Mouse (Mus musculus): ENCODE data around the gene Nek4. TPM values are rescaled to one million over a fixed set of nuclear protein-coding genes. Genes with fewer than 3 reads are reported as not detected.

The Nek4 gene
- polyA plus RNA-seq (2016; fragmentation: Nextera tagmentation; extraction: Ambion mirVana) = 17.7 and 19.3 TPM in 2 replicates

DNA sequence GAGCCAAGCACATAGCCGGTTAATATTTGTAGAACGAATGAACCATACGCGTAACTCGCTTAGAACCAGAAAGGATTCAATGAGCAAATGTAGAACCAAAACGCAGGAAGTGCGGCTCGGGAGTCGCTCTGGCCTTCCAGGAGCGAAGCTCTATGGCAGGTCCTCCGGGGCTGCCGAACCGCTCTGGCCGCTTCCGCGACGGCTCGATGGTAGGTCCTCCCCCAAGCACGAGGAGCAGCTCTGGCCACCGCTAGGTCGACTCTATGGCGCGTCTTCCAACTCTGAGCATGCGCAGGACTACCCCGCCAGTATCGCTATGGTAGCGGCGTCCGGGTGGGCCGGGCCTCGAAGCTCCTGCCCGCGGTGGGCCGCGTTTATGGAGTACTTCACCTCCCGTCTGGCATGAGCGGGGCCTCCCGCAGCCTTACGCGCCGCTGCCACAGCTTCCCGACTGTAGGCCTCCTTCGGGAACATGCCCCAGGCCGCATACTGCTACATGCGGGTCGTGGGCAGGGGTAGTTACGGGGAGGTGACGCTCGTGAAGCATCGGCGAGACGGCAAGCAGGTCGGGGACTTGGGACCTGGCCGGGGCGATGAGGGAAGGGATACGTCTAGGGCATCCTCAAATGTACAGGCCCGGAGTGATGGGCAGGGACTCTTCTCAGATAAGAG, at the start of gene Nek4:
TSS of gene Nek4 (plus strand) at position 224 of the 672 bp plus-strand sequence.
- whole genome bisulfite sequencing = under 1% methylated on average over 57 of the region's 57 CpGs
- Histone ChIP-seq H3K27ac (no peak within 1 kb of the TSS), H3K4me3 (peak within 1 kb of the TSS; percentile 66), H3K4me2 (replicated peaks) (peak within 1 kb of the TSS; percentile 73), H3K36me3 (peaks cover 7% of the 10 kb centered on the region; the same call in 1 of the 2 replicates), H3K9me3 (no peaks in the 10 kb centered on the region), H3K4me1 (peaks cover 6% of the 10 kb centered on the region), H3K27me3 (replicated peaks) (no peaks in the 10 kb centered on the region), H3K9ac (peak within 1 kb of the TSS; percentile 69)
- peak; percentile 98 for ATAC-seq (ENCODE audit: low FRiP score, low read depth)

DNA sequence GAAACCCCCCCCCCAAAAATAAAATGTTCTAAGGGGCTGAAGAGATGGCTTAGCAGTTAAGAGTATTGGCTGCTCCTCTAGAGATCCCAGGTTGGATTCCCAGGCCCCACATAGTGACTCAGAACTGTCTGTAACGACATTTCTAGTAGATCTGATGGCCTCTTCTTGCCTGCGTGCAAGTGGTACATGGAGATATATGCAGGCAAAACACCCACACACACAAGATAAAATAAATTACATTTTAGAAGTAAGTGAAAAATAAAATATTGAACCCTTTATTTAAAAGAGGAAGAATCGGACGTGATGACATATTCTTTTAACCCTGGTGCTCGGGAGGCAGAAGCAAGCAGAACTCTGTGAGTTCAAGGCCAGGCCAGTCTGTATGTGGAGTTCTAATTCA, 48.5 kb upstream of the Nek4 start:
- Histone ChIP-seq H3K9me3 (peaks cover 8% of the 10 kb centered on the region; the same call in 1 of the 2 replicates), H3K27ac (no peak overlapping the region), H3K36me3 (no peaks in the 10 kb centered on the region), H3K4me3 (no peak overlapping the region), H3K9ac (no peak overlapping the region), H3K4me2 (replicated peaks) (no peak overlapping the region), H3K4me1 (no peaks in the 10 kb centered on the region), H3K27me3 (replicated peaks) (no peaks in the 10 kb centered on the region)
- no peak for ATAC-seq (ENCODE audit: low FRiP score, low read depth)
- WGBS = 91% methylated on average over 5 of the region's 5 CpGs

DNA sequence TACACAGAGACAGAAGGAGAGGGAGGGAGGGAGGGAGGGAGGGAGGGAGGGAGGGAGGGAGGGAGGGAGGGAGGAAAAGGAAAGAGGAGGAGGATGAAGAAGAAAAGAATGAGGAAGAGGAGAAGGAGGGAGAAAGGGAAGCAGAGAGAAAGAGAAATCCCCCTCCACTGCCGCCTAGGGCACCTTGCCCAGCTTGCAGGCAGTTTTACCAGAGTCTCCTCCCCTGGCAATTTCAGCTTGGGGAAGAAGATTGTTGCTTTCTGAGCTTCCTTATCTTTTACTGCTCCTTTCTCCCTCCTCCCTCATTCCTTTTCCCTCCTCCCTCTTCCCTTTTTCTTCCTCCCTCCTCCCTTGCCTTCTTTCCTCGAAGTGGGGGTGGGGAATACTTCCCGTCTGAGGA, 48.1 kb upstream of the Nek4 start:
- Histone ChIP-seq H3K4me3 (no peak overlapping the region), H3K9me3 (peaks cover 8% of the 10 kb centered on the region; the same call in 1 of the 2 replicates), H3K4me2 (replicated peaks) (no peak overlapping the region), H3K9ac (no peak overlapping the region), H3K27ac (no peak overlapping the region), H3K36me3 (no peaks in the 10 kb centered on the region), H3K4me1 (no peaks in the 10 kb centered on the region), H3K27me3 (replicated peaks) (no peaks in the 10 kb centered on the region)
- no peak for ATAC-seq (ENCODE audit: low FRiP score, low read depth)
- WGBS = 72% methylated on average over 3 of the region's 3 CpGs

DNA sequence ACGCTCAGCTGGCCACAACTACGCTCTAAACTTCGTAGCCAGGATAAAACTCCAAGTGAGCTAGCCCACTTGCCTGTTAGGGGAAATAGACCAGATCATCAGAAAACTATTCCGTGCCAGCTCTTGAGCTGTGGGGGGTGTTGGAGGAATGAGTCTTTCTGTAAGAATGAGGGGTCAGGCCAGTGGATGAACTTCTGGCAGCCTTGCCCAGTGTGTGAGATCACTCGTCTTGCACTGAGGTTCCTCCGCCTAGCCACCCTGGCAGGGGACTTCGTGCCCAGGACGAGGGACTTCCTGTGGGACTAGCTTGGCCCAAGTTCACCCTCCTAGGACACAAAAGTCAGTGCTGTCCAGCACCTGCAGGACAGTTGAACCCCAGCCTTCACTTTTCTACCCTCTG, 46.9 kb upstream of the Nek4 start:
- Histone ChIP-seq H3K27ac (no peak overlapping the region), H3K9me3 (peaks cover 6% of the 10 kb centered on the region; the same call in 1 of the 2 replicates), H3K4me3 (no peak overlapping the region), H3K36me3 (no peaks in the 10 kb centered on the region), H3K27me3 (replicated peaks) (no peaks in the 10 kb centered on the region), H3K4me1 (no peaks in the 10 kb centered on the region), H3K4me2 (replicated peaks) (no peak overlapping the region), H3K9ac (no peak overlapping the region)
- ATAC-seq (ENCODE audit: low FRiP score, low read depth) = no peak
- WGBS = 87% methylated on average over 8 of the region's 8 CpGs

DNA sequence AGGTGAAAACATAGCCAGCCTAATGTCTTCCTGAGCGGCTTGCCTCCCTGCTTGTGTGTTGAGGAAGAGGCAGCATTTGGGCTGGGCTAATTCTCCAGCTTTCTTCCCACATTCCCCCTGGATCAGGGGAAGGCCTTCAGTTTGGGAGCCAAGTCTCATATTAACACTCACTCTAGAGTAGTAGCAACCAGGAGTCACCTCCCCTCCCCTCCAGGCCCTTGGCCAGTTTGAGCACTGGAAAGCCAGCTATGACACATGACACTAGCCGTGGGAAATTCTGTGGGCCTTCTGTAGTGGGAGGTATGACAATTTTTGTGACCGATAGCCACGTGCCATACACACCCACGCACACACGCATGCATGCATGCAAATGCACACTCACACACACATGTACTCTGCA, 45.2 kb upstream of the Nek4 start:
- 93% methylated on average over 6 of the region's 6 CpGs for WGBS
- Histone ChIP-seq H3K9me3 (no peaks in the 10 kb centered on the region), H3K27ac (no peak overlapping the region), H3K27me3 (replicated peaks) (no peaks in the 10 kb centered on the region), H3K4me3 (no peak overlapping the region), H3K4me1 (no peaks in the 10 kb centered on the region), H3K36me3 (no peaks in the 10 kb centered on the region), H3K4me2 (replicated peaks) (no peak overlapping the region), H3K9ac (no peak overlapping the region)
- no peak for ATAC-seq (ENCODE audit: low FRiP score, low read depth)

DNA sequence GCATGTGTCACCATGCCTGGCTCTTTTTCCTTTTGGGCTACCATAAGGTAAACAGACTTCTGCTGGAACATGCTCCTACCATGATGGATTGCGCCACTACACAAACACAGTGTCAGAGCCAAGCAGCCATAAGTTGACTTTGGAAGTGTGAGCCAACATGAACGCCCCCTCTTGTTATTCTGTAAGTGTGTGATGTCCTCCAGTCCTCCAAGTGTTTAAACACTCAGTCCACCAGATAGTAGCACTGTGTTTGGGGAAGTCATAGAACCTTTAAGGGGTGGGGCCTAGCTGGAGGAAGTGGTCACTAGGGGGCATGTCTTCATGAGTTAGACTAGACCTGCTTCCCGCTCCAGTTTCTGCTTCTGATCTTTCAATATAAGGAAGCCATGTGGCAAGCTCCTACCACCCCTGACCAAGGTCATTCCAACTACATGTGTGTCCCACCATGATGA, 43.3 kb upstream of the Nek4 start:
- H3K27me3 ChIP-seq (replicated peaks) = no peaks in the 10 kb centered on the region
- H3K9ac ChIP-seq = no peak overlapping the region
- no peaks in the 10 kb centered on the region for H3K4me1 ChIP-seq
- 85% methylated on average over 3 of the region's 3 CpGs for WGBS
- no peak overlapping the region for H3K27ac ChIP-seq
- H3K9me3 ChIP-seq = no peaks in the 10 kb centered on the region
- no peaks in the 10 kb centered on the region for H3K36me3 ChIP-seq
- ATAC-seq (ENCODE audit: low FRiP score, low read depth) = no peak
- H3K4me3 ChIP-seq = no peak overlapping the region
- no peak overlapping the region for H3K4me2 ChIP-seq (replicated peaks)

DNA sequence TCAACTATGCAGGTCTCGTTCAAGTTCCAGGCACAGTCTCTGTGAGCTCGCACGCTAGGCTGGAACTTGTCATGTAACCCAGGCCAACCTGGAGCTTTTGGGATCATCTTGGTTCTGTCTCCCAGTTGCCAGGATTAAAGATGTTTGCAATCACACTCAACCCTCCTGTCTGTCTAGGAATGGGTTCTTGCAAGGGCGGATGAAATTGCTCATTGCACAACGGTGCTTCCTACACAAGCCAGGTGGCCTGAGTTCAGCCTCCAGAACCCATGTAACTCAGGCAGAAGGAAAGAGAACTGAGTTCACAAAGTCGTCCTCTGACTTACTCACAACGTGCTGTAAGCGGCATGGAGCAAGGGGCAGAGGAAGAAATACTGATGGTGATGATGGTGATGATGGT, 40.0 kb upstream of the Nek4 start:
- Histone ChIP-seq H3K4me3 (no peak overlapping the region), H3K27me3 (replicated peaks) (no peaks in the 10 kb centered on the region), H3K4me1 (no peaks in the 10 kb centered on the region), H3K4me2 (replicated peaks) (no peak overlapping the region), H3K36me3 (no peaks in the 10 kb centered on the region), H3K9ac (no peak overlapping the region), H3K27ac (no peak overlapping the region), H3K9me3 (no peaks in the 10 kb centered on the region)
- WGBS = 88% methylated on average over 8 of the region's 8 CpGs
- no peak for ATAC-seq (ENCODE audit: low FRiP score, low read depth)

DNA sequence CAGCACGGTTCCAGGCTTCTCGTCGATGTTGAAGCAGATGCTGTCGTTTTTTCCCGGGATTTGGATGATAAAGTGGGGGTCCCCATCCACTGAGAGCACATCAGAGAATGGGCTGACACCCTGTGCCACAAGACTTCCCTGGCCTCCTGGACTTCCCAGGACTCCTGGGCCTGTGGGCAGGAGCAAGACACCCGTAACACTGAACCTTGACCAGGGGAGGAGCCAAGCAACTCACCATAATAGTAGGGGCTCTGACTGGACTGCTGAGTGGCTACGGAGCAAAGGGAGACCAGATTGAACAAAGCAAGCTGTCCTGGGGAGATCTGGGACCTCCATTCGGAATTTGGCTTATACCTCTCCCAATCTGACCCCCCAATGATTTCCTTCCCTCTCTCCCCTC, 38.5 kb upstream of the Nek4 start:
- H3K9ac ChIP-seq = no peak overlapping the region
- no peak for ATAC-seq (ENCODE audit: low FRiP score, low read depth)
- no peaks in the 10 kb centered on the region for H3K27me3 ChIP-seq (replicated peaks)
- H3K4me2 ChIP-seq (replicated peaks) = no peak overlapping the region
- H3K4me1 ChIP-seq = no peaks in the 10 kb centered on the region
- no peak overlapping the region for H3K27ac ChIP-seq
- WGBS = 85% methylated on average over 8 of the region's 8 CpGs
- no peaks in the 10 kb centered on the region for H3K9me3 ChIP-seq
- H3K36me3 ChIP-seq = no peaks in the 10 kb centered on the region
- no peak overlapping the region for H3K4me3 ChIP-seq

DNA sequence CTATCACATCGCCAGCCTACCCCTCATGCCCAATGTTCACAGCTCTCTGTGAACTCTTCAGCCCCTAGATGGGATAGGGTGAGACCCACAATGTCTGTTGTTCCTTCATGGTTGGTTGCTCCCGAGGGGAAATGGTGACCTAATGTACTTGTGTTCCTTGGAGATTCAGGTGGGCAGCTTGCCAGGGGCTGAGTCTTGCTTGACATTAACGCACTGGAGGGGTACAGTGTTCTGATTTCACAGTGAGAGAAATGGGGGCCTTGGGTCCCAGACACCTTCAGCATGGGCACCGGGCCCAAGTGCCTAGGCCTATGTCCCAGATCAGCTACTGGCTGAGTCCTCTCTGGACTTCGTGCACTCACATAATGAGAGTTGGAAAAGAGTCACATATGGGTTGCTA, 37.8 kb upstream of the Nek4 start:
- WGBS = 93% methylated on average over 5 of the region's 5 CpGs
- H3K9me3 ChIP-seq = no peaks in the 10 kb centered on the region
- no peak overlapping the region for H3K4me2 ChIP-seq (replicated peaks)
- ATAC-seq (ENCODE audit: low FRiP score, low read depth) = no peak
- H3K27ac ChIP-seq = no peak overlapping the region
- no peaks in the 10 kb centered on the region for H3K4me1 ChIP-seq
- H3K36me3 ChIP-seq = no peaks in the 10 kb centered on the region
- no peak overlapping the region for H3K4me3 ChIP-seq
- H3K9ac ChIP-seq = no peak overlapping the region
- H3K27me3 ChIP-seq (replicated peaks) = no peaks in the 10 kb centered on the region

DNA sequence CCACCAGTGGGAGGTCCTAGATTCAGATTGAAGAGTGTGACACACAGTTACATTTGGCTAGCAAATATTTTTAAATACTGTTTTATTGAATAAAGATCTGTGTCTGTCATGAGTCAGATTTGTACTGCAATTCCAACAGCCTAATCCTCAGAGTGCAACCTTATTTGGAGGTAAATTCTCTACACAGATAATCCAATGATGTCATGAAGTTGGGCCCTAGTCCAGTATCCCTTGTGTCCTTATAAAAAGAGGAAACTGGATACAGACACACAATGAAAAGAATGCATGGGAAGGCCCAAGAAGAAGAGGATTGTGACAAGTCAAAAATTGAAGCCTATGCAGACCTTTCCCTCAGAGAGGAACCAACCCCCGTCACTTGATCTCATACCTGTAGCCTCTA, 34.7 kb upstream of the Nek4 start:
- Histone ChIP-seq H3K36me3 (no peaks in the 10 kb centered on the region), H3K27me3 (replicated peaks) (no peaks in the 10 kb centered on the region)

DNA sequence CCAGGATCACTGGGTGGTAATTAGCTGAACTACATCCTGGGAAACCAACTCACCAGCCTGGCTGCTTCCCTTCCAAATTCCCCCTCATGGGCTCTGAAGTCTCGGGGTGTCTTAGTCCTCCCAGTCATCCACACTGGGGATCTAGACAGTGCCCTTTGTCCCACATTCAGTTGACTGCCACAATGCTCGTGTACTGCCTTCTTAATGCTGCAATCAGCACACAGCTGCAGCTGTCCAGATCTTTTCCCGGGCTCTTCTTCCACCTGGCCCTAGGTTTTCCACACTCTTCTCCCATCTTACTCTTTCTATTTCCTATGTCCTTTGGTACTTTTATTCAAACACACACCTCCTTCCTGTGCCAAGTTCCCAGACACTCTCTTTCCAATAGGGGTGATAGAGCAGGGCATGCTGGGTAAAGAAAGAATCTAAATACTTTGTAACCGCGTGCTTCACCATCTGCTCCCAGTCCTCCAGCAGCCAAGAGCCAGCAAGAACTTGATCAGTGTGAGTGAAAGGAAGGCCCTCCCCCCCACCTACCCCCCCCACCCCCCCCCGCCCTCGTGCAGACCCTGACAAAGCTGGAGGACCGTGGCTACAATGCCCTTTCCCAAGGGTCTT, 29.0 kb upstream of the Nek4 start:
- no peak overlapping the region for H3K4me2 ChIP-seq (replicated peaks)

More for the DNA sequence above, 34.7 kb upstream of the Nek4 start:
- Histone ChIP-seq H3K4me3 (no peak overlapping the region), H3K4me2 (replicated peaks) (no peak overlapping the region), H3K27ac (no peak overlapping the region), H3K9me3 (no peaks in the 10 kb centered on the region), H3K4me1 (no peaks in the 10 kb centered on the region), H3K9ac (no peak overlapping the region)
- 82% methylated on average over 1 of the region's 1 CpGs for WGBS
- ATAC-seq (ENCODE audit: low FRiP score, low read depth) = no peak

DNA sequence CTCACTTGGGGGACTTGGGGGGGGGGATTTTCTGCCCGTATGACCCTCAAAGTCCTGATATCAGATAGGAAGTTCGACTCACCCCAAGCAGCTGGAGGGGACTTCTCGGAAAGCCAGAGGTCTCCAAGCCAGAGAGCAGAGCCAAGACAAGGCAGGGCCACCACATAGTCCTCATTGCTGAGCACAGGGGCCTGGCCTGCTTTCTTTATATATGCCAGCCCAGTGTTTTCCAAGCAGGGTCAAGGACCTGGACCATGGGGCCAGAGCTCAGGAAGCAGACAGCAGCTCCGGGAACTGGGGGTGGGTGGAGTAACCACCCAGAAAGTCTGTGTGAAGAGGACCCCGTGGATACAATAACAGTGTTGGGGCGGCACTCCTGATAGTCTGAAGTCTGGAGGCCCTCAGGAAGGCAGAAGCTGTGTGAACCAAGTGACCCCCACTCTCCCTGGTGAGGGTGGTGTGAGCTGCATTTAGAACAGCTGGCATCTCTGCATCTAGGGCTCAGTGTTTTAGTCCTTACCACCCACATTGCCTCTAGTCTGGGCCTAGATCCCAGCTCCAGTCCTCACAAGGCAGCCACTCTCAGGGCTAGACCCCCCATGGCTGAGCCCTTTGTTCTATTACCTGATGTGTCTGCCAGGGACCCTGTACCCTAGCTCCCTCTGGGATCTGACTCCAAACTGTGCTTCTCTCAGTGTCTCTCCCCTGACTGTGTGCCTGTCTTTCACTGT, 27.6 kb upstream of the Nek4 start, which contains the start of gene Itih3:
TSS of gene Itih3 (minus strand) at position 386 of the 731 bp plus-strand sequence.
- H3K9me3 ChIP-seq = no peaks in the 10 kb centered on the region
- no peak within 1 kb of the TSS for H3K4me3 ChIP-seq
- no peak for ATAC-seq (ENCODE audit: low FRiP score, low read depth)
- no peak within 1 kb of the TSS for H3K9ac ChIP-seq
- no peaks in the 10 kb centered on the region for H3K27me3 ChIP-seq (replicated peaks)
- WGBS = 76% methylated on average over 6 of the region's 6 CpGs
- no peak within 1 kb of the TSS for H3K27ac ChIP-seq
- H3K4me2 ChIP-seq (replicated peaks) = no peak within 1 kb of the TSS
- H3K4me1 ChIP-seq = no peaks in the 10 kb centered on the region
- no peaks in the 10 kb centered on the region for H3K36me3 ChIP-seq

More for the DNA sequence above, 29.0 kb upstream of the Nek4 start:
- Histone ChIP-seq H3K9ac (no peak overlapping the region), H3K36me3 (no peaks in the 10 kb centered on the region), H3K27ac (no peak overlapping the region), H3K4me3 (no peak overlapping the region), H3K27me3 (replicated peaks) (no peaks in the 10 kb centered on the region), H3K9me3 (no peaks in the 10 kb centered on the region), H3K4me1 (no peaks in the 10 kb centered on the region)
- ATAC-seq (ENCODE audit: low FRiP score, low read depth) = no peak
- WGBS = 69% methylated on average over 8 of the region's 8 CpGs

All from neural tube, embryonic 12.5 days (tissue).